Mouse (Mus musculus): ENCODE data around the gene Gm20388. TPM values are rescaled to one million over a fixed set of nuclear protein-coding genes. Genes with fewer than 3 reads are reported as not detected.

The Gm20388 gene
- total RNA-seq, 1 experiment from 2014 or later: 10.0 TPM

- ATAC-seq (replicated peaks; ENCODE audit: insufficient number of reproducible peaks, low FRiP score, low TSS enrichment, poor library complexity, severe bottlenecking): no peak
Observed at GRCm38 (mm10) chr8:120032549-120033208, 122.0 kb downstream of the Gm20388 start.

DNA sequence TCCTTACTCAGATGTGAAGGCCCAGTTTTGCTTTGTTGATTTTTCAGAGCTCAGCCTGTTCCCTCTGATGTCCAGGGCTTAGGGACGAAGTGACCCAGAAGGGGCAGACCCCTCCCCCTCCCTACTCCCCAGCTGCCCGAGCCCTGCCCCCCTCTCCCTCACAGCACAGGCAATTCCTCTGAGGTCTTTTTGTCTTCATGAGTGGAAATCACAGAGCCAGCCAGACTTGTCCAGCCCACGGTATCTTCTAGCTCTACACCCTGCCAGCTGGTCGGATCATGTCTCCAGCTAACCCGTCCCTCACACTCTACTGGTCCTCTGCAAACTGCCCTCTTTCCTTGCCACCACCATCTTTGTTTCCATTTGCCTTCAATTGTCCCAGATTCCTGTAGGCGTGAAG lies 123.8 kb downstream of the Gm20388 start:
- no peak for ATAC-seq (replicated peaks; ENCODE audit: insufficient number of reproducible peaks, low FRiP score, low TSS enrichment, poor library complexity, severe bottlenecking)

GRCm38 (mm10) chr8:120036111-120036510 lies 125.5 kb downstream of the Gm20388 start:
- ATAC-seq (replicated peaks; ENCODE audit: insufficient number of reproducible peaks, low FRiP score, low TSS enrichment, poor library complexity, severe bottlenecking): no peak

- ATAC-seq (replicated peaks; ENCODE audit: insufficient number of reproducible peaks, low FRiP score, low TSS enrichment, poor library complexity, severe bottlenecking): no peak
Observed at GRCm38 (mm10) chr8:120036578-120036977, 125.9 kb downstream of the Gm20388 start.

DNA sequence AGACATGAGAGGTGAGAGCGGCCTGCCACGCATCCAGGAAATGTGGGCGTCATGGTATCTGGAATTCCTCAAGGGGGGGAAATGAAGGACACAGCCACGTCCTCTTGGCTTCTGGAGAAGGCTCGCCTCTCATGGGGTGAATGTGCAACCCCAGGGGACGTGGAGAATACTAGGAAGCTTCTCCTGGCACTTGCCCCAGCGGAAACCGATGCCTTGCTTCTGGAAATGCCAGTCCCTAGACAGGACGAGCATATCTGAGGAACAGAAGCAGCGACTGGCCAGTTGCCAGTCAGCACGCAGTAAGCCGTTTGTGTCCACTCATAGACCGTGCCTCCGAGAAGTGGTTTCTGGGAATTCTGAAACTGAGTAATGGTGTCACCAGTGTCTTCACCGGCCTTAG lies 126.6 kb downstream of the Gm20388 start:
- ATAC-seq (replicated peaks; ENCODE audit: insufficient number of reproducible peaks, low FRiP score, low TSS enrichment, poor library complexity, severe bottlenecking): no peak

DNA sequence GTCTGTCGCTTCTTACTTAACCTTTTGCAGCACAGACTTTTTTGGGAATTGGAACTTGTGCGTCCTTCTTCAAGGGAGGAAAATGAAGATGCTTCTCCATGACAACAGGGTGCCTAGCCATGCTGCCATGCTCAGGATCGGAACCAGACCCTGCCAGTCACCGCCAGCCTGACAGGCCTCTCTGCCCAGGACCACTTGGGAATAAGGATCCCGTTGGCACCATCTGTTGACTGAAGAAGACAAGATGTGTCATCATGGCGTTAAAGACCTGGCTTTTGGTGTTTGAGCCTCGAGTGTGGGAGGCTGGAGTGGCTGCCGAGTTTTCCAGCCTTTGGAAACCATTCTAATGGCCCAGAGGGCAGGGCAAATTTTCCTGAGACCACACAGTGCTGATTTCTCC lies 127.0 kb downstream of the Gm20388 start:
- no peak for ATAC-seq (replicated peaks; ENCODE audit: insufficient number of reproducible peaks, low FRiP score, low TSS enrichment, poor library complexity, severe bottlenecking)

DNA sequence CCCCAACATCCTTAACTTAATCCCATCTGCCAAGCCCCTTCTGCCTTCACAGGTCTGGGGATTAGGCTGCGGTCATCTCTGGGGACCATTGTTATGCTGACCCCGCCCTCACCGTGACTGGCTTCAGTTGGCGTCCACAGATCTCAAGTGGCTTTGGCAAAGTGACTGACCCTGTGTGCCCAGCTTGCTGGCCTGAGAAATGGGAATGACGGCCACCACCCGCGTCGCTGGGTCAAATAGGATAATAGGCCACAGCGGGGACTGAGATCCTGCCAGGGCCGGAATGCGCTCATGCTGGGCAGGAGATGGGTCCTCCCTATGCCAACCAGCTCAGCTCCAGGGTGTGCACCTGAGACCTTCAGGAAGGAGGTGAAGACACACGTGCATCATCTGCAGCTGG lies 128.1 kb downstream of the Gm20388 start:
- ATAC-seq (replicated peaks; ENCODE audit: insufficient number of reproducible peaks, low FRiP score, low TSS enrichment, poor library complexity, severe bottlenecking): no peak

GRCm38 (mm10) chr8:120039313-120039919 lies 128.8 kb downstream of the Gm20388 start:
- ATAC-seq (replicated peaks; ENCODE audit: insufficient number of reproducible peaks, low FRiP score, low TSS enrichment, poor library complexity, severe bottlenecking): no peak

GRCm38 (mm10) chr8:120040861-120041260 lies 130.2 kb downstream of the Gm20388 start:
- ATAC-seq (replicated peaks; ENCODE audit: insufficient number of reproducible peaks, low FRiP score, low TSS enrichment, poor library complexity, severe bottlenecking): peak; percentile 83

GRCm38 (mm10) chr8:120042542-120043312 lies 132.1 kb downstream of the Gm20388 start:
- ATAC-seq (replicated peaks; ENCODE audit: insufficient number of reproducible peaks, low FRiP score, low TSS enrichment, poor library complexity, severe bottlenecking): no peak

- 0 out of 2 replicates have a peak, but pooled peaks have one; percentile 20 for ATAC-seq (replicated peaks; ENCODE audit: insufficient number of reproducible peaks, low FRiP score, low TSS enrichment, poor library complexity, severe bottlenecking)
Observed at GRCm38 (mm10) chr8:120044907-120045306, 134.3 kb downstream of the Gm20388 start.

DNA sequence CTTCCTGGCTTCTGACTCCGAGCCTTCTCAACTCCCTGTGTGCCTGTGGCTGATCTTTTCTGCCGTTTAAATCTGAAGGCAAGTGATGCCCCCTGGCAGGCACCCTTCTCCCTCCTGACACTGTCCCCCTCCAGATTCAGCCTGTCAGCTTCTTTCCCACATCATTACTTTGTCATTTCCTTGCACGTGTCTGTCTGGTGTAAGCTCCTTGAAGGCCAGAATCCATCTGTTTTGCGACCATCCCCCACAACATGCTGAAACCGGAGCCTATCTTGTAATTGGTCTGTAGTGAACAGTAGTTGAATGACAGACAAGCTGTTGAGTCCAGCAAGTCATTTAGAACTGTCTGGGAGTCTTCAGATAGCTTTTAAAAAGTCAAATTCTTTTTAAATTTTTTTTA lies 134.8 kb downstream of the Gm20388 start:
- ATAC-seq (replicated peaks; ENCODE audit: insufficient number of reproducible peaks, low FRiP score, low TSS enrichment, poor library complexity, severe bottlenecking): no peak

DNA sequence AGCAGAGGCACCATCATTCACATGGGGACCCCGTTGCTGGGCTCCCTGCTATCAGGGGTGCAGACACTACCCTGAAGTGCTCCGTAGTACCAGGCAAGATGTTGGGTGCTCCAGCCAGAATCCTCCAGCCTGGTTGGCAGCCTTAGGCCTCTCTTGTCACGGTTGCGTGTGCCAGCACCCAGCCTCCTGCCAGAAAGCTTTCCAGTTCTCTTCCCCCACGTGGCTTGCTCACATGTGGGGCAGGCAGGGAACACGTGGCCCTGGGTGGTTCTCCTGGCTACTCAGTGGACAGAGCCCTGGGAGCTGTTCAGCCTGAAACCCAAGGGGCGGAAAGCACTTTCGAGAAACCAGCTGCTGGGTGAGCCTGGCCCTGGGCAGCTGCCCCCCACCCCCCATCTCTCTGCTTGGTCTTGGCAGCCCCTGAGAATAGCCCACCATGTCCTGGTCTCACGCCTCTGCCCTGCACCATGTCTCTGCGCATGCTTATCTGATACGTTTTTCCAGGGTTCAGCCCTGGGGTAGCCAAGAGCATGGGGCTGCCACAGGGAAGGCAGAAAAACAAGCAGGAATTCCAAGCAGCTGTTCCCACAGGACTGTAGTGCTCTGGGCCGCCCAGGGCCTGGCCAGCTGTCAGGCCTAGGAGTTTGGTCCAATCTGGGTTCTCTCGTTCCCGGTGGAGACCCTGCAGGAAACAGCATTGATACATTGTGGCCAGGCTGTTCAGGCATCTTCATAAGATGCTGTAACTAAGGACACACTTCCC lies 135.8 kb downstream of the Gm20388 start:
- no peak for ATAC-seq (replicated peaks; ENCODE audit: insufficient number of reproducible peaks, low FRiP score, low TSS enrichment, poor library complexity, severe bottlenecking)

DNA sequence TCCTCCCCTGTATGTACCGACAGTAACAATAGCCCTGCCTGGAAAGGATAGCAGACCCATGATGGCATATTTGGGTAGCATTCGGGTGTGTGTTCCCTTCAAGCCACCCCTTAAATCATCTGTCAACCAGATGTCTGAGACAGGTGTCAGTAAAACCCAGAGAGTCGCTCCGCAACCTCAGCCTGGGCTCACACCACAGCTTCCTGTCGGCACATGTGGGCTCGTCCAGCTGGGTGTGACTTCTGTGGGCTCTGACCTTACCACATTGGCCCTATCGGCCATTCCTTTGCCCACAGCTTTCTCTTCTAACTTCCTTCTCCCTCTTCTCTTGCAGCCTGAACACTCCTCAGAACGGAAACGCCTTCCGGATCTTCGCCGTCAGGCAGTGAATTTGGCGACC lies 139.3 kb downstream of the Gm20388 start:
- ATAC-seq (replicated peaks; ENCODE audit: insufficient number of reproducible peaks, low FRiP score, low TSS enrichment, poor library complexity, severe bottlenecking): peak; percentile 81

DNA sequence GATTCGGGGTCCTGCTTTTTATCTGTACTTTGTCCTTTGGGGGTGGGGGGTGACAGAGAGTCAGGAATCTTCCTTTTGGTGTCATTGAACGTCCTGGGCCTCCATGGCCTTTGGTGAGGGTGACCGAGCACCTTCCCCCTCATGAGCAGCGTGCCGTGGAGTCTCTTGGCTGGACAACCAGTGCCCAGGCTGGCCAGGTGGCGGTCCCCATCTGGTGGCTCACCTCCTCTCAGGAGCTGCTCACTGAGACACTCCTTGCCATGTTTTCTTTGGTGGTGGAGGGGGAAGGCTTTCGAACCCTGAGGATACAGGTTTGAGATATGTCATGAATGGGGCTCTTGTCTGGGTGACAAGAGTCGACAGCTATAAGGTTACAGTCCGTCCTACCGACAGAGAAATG lies 139.7 kb downstream of the Gm20388 start:
- ATAC-seq (replicated peaks; ENCODE audit: insufficient number of reproducible peaks, low FRiP score, low TSS enrichment, poor library complexity, severe bottlenecking): no peak

DNA sequence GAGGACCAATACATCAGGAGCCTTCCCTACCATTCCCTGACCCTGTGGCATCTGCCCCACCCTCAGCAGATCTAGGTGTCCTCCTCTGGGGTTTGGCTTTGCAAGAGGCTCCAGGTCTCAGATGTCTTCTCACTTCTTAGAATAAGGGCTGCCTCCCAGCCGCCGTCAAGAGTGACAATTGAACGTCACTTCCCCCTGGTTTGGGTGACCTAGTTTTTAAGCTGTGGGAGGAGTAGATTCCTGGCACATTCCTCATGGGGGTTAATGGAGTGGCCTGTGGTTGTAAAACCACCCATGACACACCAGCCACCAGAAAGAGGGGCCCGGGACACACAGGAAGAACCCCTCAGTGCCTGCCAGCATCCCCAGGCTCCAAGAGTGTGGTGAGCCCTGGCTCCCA lies 140.4 kb downstream of the Gm20388 start:
- ATAC-seq (replicated peaks; ENCODE audit: insufficient number of reproducible peaks, low FRiP score, low TSS enrichment, poor library complexity, severe bottlenecking): no peak

GRCm38 (mm10) chr8:120051908-120052307 lies 141.3 kb downstream of the Gm20388 start:
- ATAC-seq (replicated peaks; ENCODE audit: insufficient number of reproducible peaks, low FRiP score, low TSS enrichment, poor library complexity, severe bottlenecking): no peak

DNA sequence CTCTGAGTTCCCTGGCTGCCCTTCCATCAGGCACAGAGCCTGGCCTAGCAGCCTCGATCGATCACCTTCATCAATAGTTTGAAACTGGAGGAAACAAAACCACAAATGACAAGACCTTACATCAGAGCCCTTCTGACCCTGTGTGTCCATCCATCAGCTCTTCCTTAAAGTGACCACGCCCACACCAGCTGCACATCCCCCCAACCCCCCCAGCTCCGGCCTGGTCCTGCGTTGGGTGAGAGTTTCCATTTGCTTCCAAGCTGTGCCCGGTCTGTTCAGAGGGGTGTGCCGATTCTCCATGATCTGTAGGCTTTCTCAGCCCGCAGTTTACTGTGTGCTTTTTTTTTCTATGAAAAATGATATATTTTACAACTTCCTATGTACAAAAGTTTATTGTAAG lies 141.7 kb downstream of the Gm20388 start:
- no peak for ATAC-seq (replicated peaks; ENCODE audit: insufficient number of reproducible peaks, low FRiP score, low TSS enrichment, poor library complexity, severe bottlenecking)

GRCm38 (mm10) chr8:120054833-120055232 lies 144.2 kb downstream of the Gm20388 start:
- no peak for ATAC-seq (replicated peaks; ENCODE audit: insufficient number of reproducible peaks, low FRiP score, low TSS enrichment, poor library complexity, severe bottlenecking)

Measured in monocyte, adult 5-6 weeks (primary cell).